Mouse (Mus musculus) C2C12 (cell line): ENCODE data around the gene Kcnd3. TPM values are rescaled to one million over a fixed set of nuclear protein-coding genes. Genes with fewer than 3 reads are reported as not detected.

Experiments
- H3K27me3 ChIP-seq: one replicate; pipeline ENCODE4 v1.6.1; 2011; ENCODE audit not compliant: control insufficient read depth, insufficient read depth, insufficient read length
- H3K36me3 ChIP-seq: one replicate; pipeline ENCODE4 v1.6.1; 2011; ENCODE audit not compliant: control insufficient read depth, insufficient read depth
- H3K4me3 ChIP-seq: one replicate; pipeline ENCODE4 v1.5.1; 2011; ENCODE audit warnings: mild to moderate bottlenecking, control low read depth; ENCODE audit not compliant: poor library complexity, insufficient read depth, severe bottlenecking
- H3K79me2 ChIP-seq: one replicate; pipeline ENCODE4 v1.6.1; 2011; ENCODE audit not compliant: control insufficient read depth, insufficient read depth
- H3K79me3 ChIP-seq: one replicate; pipeline ENCODE4 v1.6.1; 2011; ENCODE audit warnings: low read depth, control low read depth
- H3ac ChIP-seq: one replicate; pipeline ENCODE3; 2011; ENCODE audit warnings: low read depth; ENCODE audit not compliant: control insufficient read depth, insufficient read length
- CEBPB ChIP-seq: IDR thresholded peaks from one replicate; pipeline ENCODE4 v1.6.1; 2011; ENCODE audit warnings: low read depth, mild to moderate bottlenecking, control low read depth, moderate library complexity
- CTCF ChIP-seq: IDR thresholded peaks from one replicate; pipeline ENCODE4 v1.5.1; 2011; ENCODE audit not compliant: control insufficient read depth, insufficient read depth, insufficient read length
- FOSL1 ChIP-seq: IDR thresholded peaks from one replicate; pipeline ENCODE4 v1.8.0; 2011; ENCODE audit warnings: mild to moderate bottlenecking, low read length; ENCODE audit not compliant: poor library complexity, insufficient read depth, severe bottlenecking
- MAX ChIP-seq: IDR thresholded peaks from one replicate; pipeline ENCODE4 v1.6.1; 2011; ENCODE audit warnings: mild to moderate bottlenecking, control low read depth
- MYOD1 ChIP-seq: IDR thresholded peaks from one replicate; pipeline ENCODE4 v1.6.1; 2011; ENCODE audit warnings: low read depth; ENCODE audit not compliant: control insufficient read depth, insufficient read length
- MYOG ChIP-seq: IDR thresholded peaks from one replicate; pipeline ENCODE4 v1.6.1; 2011; ENCODE audit not compliant: control insufficient read depth, insufficient read length; ENCODE audit errors: extremely low read depth
- USF1 ChIP-seq: IDR thresholded peaks from one replicate; pipeline ENCODE4 v1.6.1; 2011; ENCODE audit warnings: low read depth, mild to moderate bottlenecking, control low read depth, moderate library complexity
- polyA plus RNA-seq: library from polyadenylated mRNA; unstranded; fragments of >200 nt; fragmentation: generic; extraction: Trizol; gene quantifications from one replicate; pipeline ENCODE4 v1.2.1, GENCODE M21; 2012; ENCODE audit warnings: missing spikeins

Kcnd3 gene
- polyA plus RNA-seq, 1 experiment, result 0.01 TPM

- no peak overlapping the region for H3K4me3 ChIP-seq
- no peaks in the 10 kb centered on the region for H3K79me2 ChIP-seq
- no peak for TF ChIP-seq FOSL1
- TF ChIP-seq MYOD1, result no peak
- TF ChIP-seq MYOG, result no peak
- TF ChIP-seq MAX, result no peak
- TF ChIP-seq CTCF, result no peak
- no peak for TF ChIP-seq USF1
- TF ChIP-seq CEBPB, result no peak
- no peaks in the 10 kb centered on the region for H3K27me3 ChIP-seq
- no peak overlapping the region for H3ac ChIP-seq
- H3K79me3 ChIP-seq, result no peaks in the 10 kb centered on the region
- no peaks in the 10 kb centered on the region for H3K36me3 ChIP-seq
Observed at GRCm38 (mm10) chr3:105472564-105472963, 20.4 kb downstream of the Kcnd3 start.

DNA sequence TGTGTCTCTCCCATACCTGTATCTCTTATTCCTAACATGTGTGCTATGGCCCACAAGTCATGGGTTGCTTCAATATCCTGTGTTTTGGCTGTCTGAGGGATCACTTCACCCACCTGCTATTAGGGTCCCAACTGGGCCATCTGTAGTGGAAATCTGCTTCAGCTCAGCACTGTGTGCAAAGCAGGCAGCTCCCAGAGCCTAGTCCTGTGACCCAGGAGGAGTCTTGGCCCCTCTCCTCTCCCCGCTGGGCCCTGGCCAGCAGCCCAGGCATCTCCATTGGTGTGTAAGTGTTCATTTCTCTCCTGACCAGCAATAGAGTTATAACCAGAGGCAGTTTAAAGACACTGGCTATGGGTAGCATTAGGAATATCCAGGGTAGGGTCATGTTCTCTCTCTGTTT, 24.3 kb downstream of the Kcnd3 start:
- Histone ChIP-seq H3K36me3 (no peaks in the 10 kb centered on the region), H3K79me2 (no peaks in the 10 kb centered on the region), H3K4me3 (no peak overlapping the region), H3K27me3 (no peaks in the 10 kb centered on the region), H3K79me3 (no peaks in the 10 kb centered on the region), H3ac (no peak overlapping the region)
- TF ChIP-seq USF1 (no peak), MYOG (no peak), MYOD1 (no peak), CTCF (no peak), CEBPB (no peak), FOSL1 (no peak), MAX (no peak)

GRCm38 (mm10) chr3:105478876-105479275, 26.7 kb downstream of the Kcnd3 start:
- no peaks in the 10 kb centered on the region for H3K36me3 ChIP-seq
- TF ChIP-seq MYOD1, result no peak
- TF ChIP-seq CTCF, result no peak
- no peak for TF ChIP-seq USF1
- no peak for TF ChIP-seq MAX
- TF ChIP-seq CEBPB, result no peak
- no peak for TF ChIP-seq FOSL1
- no peak for TF ChIP-seq MYOG

DNA sequence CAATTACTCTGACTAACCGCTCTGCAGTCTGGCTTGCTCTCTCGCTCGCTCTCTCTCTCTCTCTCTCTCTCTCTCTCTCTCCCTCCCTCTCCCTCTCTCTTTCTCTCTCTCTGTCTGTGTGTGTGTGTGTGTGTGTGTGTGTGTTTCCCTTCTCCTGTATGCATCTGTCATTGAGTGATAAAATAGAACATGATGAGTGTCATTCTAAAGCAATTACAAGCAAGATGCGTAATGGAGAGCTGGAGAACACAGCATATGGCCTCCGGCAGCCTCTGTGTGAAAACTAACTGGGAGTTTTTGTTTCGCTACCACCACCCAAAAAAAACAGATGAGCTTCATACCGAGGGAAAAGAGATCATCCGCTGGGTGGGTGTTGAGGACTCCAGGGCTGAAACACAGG, 29.3 kb downstream of the Kcnd3 start:
- no peaks in the 10 kb centered on the region for H3K79me3 ChIP-seq
- H3K36me3 ChIP-seq, result no peaks in the 10 kb centered on the region
- no peak overlapping the region for H3ac ChIP-seq
- H3K4me3 ChIP-seq, result no peak overlapping the region
- H3K79me2 ChIP-seq, result no peaks in the 10 kb centered on the region
- TF ChIP-seq USF1, result no peak
- TF ChIP-seq MAX, result no peak
- no peak for TF ChIP-seq CEBPB
- TF ChIP-seq CTCF, result no peak
- no peak for TF ChIP-seq MYOD1
- TF ChIP-seq MYOG, result no peak
- TF ChIP-seq FOSL1, result no peak
- H3K27me3 ChIP-seq, result no peaks in the 10 kb centered on the region

More at GRCm38 (mm10) chr3:105478876-105479275, 26.7 kb downstream of the Kcnd3 start:
- Histone ChIP-seq H3K27me3 (no peaks in the 10 kb centered on the region), H3K79me3 (no peaks in the 10 kb centered on the region), H3ac (no peak overlapping the region), H3K4me3 (no peak overlapping the region), H3K79me2 (no peaks in the 10 kb centered on the region)

DNA sequence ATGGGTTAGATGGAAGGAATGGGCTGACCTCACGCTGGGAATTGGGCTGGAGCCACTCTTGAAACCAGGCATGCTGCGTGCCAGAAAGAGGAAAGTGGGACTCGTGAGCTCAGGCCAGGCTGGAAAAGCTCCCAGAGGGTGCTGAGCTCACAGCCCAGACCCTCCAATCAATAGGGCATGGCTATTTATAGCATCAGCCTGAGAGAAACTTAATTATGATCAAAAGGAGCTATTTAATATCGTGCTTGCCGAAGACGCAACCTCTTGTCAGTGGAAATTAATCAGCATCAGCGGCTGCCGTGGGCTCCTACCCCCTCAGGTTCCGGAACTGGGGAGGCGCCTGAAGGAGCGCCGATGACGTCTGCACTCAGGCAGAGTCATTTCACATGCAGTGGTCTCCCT, 31.5 kb downstream of the Kcnd3 start:
- Histone ChIP-seq H3K79me3 (no peaks in the 10 kb centered on the region), H3K4me3 (no peak overlapping the region), H3K36me3 (no peaks in the 10 kb centered on the region), H3ac (no peak overlapping the region), H3K27me3 (no peaks in the 10 kb centered on the region), H3K79me2 (no peaks in the 10 kb centered on the region)
- no peak for TF ChIP-seq CEBPB
- TF ChIP-seq MAX, result no peak
- TF ChIP-seq MYOG, result no peak
- no peak for TF ChIP-seq FOSL1
- no peak for TF ChIP-seq MYOD1
- TF ChIP-seq USF1, result no peak
- TF ChIP-seq CTCF, result no peak

DNA sequence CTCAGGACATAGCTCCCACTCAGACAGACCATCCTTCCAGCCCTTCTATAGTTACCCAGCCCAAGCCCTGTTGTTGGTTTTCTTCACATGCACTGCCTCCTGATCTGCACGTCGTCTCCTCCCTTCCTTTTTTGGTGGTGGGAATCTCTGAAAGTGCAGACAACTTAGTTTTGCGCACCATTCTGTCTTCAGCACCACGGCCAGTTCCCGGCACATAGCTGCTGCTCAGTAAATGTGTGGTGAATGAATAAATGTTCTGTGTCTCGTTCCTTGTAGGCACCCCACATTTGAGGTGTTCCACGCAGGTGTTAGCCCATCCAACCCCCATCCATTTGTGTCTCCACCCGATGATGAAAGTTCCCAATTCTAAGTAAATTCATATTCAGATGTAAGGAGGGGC, 35.0 kb downstream of the Kcnd3 start:
- Histone ChIP-seq H3K4me3 (no peak overlapping the region), H3K79me3 (no peaks in the 10 kb centered on the region), H3K36me3 (no peaks in the 10 kb centered on the region), H3K79me2 (no peaks in the 10 kb centered on the region), H3K27me3 (no peaks in the 10 kb centered on the region), H3ac (no peak overlapping the region)
- no peak for TF ChIP-seq FOSL1
- no peak for TF ChIP-seq CEBPB
